Mouse (Mus musculus) CH12.LX (cell line): ENCODE measurements around the gene Sort1. TPM values are rescaled to one million over a fixed set of nuclear protein-coding genes. Genes with fewer than 3 reads are reported as not detected.

Experiments
- DNase-seq: peaks from one replicate; pipeline ENCODE4 v3.0.0-alpha.2; 2013; ENCODE audit errors: extremely low read depth
- H3K27ac ChIP-seq: 2 replicates; pipeline ENCODE4 v1.5.1; 2012; ENCODE audit warnings: low read depth, mild to moderate bottlenecking, control low read depth, moderate library complexity; ENCODE audit not compliant: insufficient read depth
- H3K27me3 ChIP-seq: replicated peaks from 2 replicates; pipeline ENCODE3; 2012; ENCODE audit warnings: inconsistent platforms
- H3K36me3 ChIP-seq, 2 experiments: replicated peaks in 1 of 2; 2 replicates each; pipeline versions ENCODE3 to v1.6.1; 2012; ENCODE audit warnings: inconsistent platforms in 1 of 2, low read length in 1 of 2, mild to moderate bottlenecking in 1 of 2, mixed read lengths in 1 of 2, moderate library complexity in 1 of 2; ENCODE audit not compliant: control insufficient read depth in 1 of 2, insufficient read depth in 1 of 2
- H3K4me1 ChIP-seq, 2 experiments: 2 replicates each; pipeline ENCODE4 v1.6.1; 2012; ENCODE audit warnings: inconsistent platforms in 1 of 2, moderate library complexity in 1 of 2; ENCODE audit not compliant: insufficient read depth in 2 of 2, control insufficient read depth in 1 of 2
- H3K4me2 ChIP-seq: 2 replicates; pipeline ENCODE4 v1.6.1; 2012; ENCODE audit warnings: low read depth, mild to moderate bottlenecking, control low read depth; ENCODE audit not compliant: poor library complexity, insufficient read depth, severe bottlenecking
- H3K4me3 ChIP-seq, 3 experiments: fragments of 150-350 bp in 1 of 3; sonication (generic) in 1 of 3; replicated peaks in 1 of 3; 2 replicates each; pipeline versions ENCODE3 to v1.5.1; 2011 to 2012; ENCODE audit warnings: low read depth in 2 of 3, low read length in 2 of 3, mild to moderate bottlenecking in 2 of 3, moderate library complexity in 2 of 3, control low read depth in 1 of 3, improper control_type of control experiment in 1 of 3, inconsistent platforms in 1 of 3, mixed read lengths in 1 of 3; ENCODE audit not compliant: poor library complexity in 1 of 3
- H3K79me2 ChIP-seq: replicated peaks from 2 replicates; pipeline ENCODE4 v1.6.1; 2012; ENCODE audit warnings: mild to moderate bottlenecking, moderate library complexity; ENCODE audit not compliant: control insufficient read depth, poor library complexity, insufficient read depth, severe bottlenecking; ENCODE audit errors: extremely low read depth
- H3K9ac ChIP-seq: 2 replicates; pipeline ENCODE4 v1.6.1; 2012; ENCODE audit warnings: low read depth, mild to moderate bottlenecking, control low read depth, moderate library complexity; ENCODE audit not compliant: insufficient read depth
- H3K9me3 ChIP-seq: replicated peaks from 2 replicates; pipeline ENCODE3; 2012; ENCODE audit warnings: low read length, inconsistent platforms, mixed read lengths
- CTCF ChIP-seq, 2 experiments: IDR thresholded peaks in 1 of 2; conservative IDR thresholded peaks in 1 of 2; 2 replicates each; pipeline ENCODE4 v1.5.1; 2011 to 2012; ENCODE audit warnings: low read depth in 2 of 2, low read length in 2 of 2, improper control_type of control experiment in 1 of 2, inconsistent platforms in 1 of 2, mild to moderate bottlenecking in 1 of 2, moderate library complexity in 1 of 2
- E2F4 ChIP-seq: IDR thresholded peaks from 2 replicates; pipeline ENCODE4 v1.6.1; 2011; ENCODE audit warnings: low read depth, low read length, improper control_type of control experiment; ENCODE audit not compliant: insufficient replicate concordance
- EP300 ChIP-seq: IDR thresholded peaks from 2 replicates; pipeline ENCODE4 v1.6.1; 2011; ENCODE audit warnings: low read length, improper control_type of control experiment
- ETS1 ChIP-seq: conservative IDR thresholded peaks from 2 replicates; pipeline ENCODE4 v1.6.1; 2012; ENCODE audit warnings: low read depth, mild to moderate bottlenecking, inconsistent platforms, low read length, improper control_type of control experiment, moderate library complexity
- MAZ ChIP-seq: IDR thresholded peaks from 2 replicates; pipeline ENCODE4 v1.6.1; 2012; ENCODE audit warnings: low read depth, mild to moderate bottlenecking, inconsistent platforms, low read length, improper control_type of control experiment, moderate library complexity
- MXI1 ChIP-seq: IDR thresholded peaks from 2 replicates; pipeline ENCODE4 v1.6.1; 2011; ENCODE audit warnings: mild to moderate bottlenecking, low read depth, low read length, improper control_type of control experiment
- NRF1 ChIP-seq: IDR thresholded peaks from 2 replicates; pipeline ENCODE4 v1.6.1; 2014; ENCODE audit warnings: low read depth, mild to moderate bottlenecking, inconsistent platforms, low read length, improper control_type of control experiment, moderate library complexity
- PAX5 ChIP-seq: IDR thresholded peaks from 2 replicates; pipeline ENCODE4 v1.6.1; 2012; ENCODE audit warnings: low read length, inconsistent platforms, mixed read lengths
- POLR2AphosphoS2 ChIP-seq: IDR thresholded peaks from 2 replicates; pipeline ENCODE4 v1.6.1; 2011; ENCODE audit warnings: low read depth, low read length, improper control_type of control experiment
- RCOR1 ChIP-seq: conservative IDR thresholded peaks from 2 replicates; pipeline ENCODE4 v1.6.1; 2012; ENCODE audit warnings: low read depth, mild to moderate bottlenecking, inconsistent platforms, low read length, improper control_type of control experiment
- SIN3A ChIP-seq: IDR thresholded peaks from 2 replicates; pipeline ENCODE4 v1.6.1; 2012; ENCODE audit warnings: low read length, improper control_type of control experiment, inconsistent platforms
- SMC3 ChIP-seq: IDR thresholded peaks from 2 replicates; pipeline ENCODE4 v1.6.1; 2011; ENCODE audit warnings: low read depth, low read length, improper control_type of control experiment
- TBP ChIP-seq: conservative IDR thresholded peaks from 2 replicates; pipeline ENCODE4 v1.6.1; 2011; ENCODE audit warnings: low read depth, low read length, improper control_type of control experiment
- USF1 ChIP-seq: IDR thresholded peaks from 2 replicates; pipeline ENCODE4 v1.6.1; 2014; ENCODE audit warnings: low read depth, mild to moderate bottlenecking, inconsistent platforms, low read length, improper control_type of control experiment
- USF2 ChIP-seq: conservative IDR thresholded peaks from 2 replicates; pipeline ENCODE4 v1.6.1; 2011; ENCODE audit warnings: low read depth, low read length, improper control_type of control experiment
- ZC3H11A ChIP-seq: IDR thresholded peaks from 2 replicates; pipeline ENCODE4 v1.6.1; 2012; ENCODE audit warnings: low read depth, mild to moderate bottlenecking, inconsistent platforms, low read length, improper control_type of control experiment
- ZKSCAN1 ChIP-seq: IDR thresholded peaks from 2 replicates; pipeline ENCODE4 v1.6.1; 2012; ENCODE audit warnings: low read depth, inconsistent platforms, low read length, improper control_type of control experiment, borderline replicate concordance
- dilution Hi-C: fragments of 300-500 bp; cut with MboI; formaldehyde crosslinking; loops from 2 replicates; pipeline ENCODE4 v1.14.3; 2020; ENCODE audit warnings: low sequenced_read_pairs; ENCODE audit not compliant: extremely low pct_unique_long_range_greater_than_20kb, extremely low pct_ligation_motif_present
- in situ Hi-C: fragments of 300-500 bp; cut with MboI; formaldehyde crosslinking; loops from 3 replicates; pipeline ENCODE4 v1.14.3; 2019; ENCODE audit warnings: low sequenced_read_pairs, low pct_ligation_motif_present, low pct_unique_long_range_greater_than_20kb, mixed read lengths
- polyA plus RNA-seq: library from polyadenylated mRNA; unstranded; fragments of >175 nt; gene quantifications from 2 replicates; pipeline ENCODE4 v1.2.1, GENCODE M21; 2012; ENCODE audit warnings: low read depth; ENCODE audit not compliant: insufficient read length
- total RNA-seq, 2 experiments: library from RNA; depleted of rRNA; stranded (reverse); fragments of 300-350 nt in 1 of 2; fragments of >200 nt in 1 of 2; gene quantifications; 2 replicates each; pipeline ENCODE4 v1.2.3; 2012 to 2014

The Sort1 gene
- total and polyA plus RNA-seq, 3 experiments: 0.15 to 1.2 (median 0.90) TPM

GRCm38 (mm10) chr3:108306387-108306786 lies 22.5 kb downstream of the Sort1 start:
- dilution Hi-C loops: no loop called here
- no peaks in the 10 kb centered on the region for H3K79me2 ChIP-seq
- H3K4me1 ChIP-seq: peaks cover 0 to 4% of the 10 kb centered on the region in 2 experiments; a peak in 2 of 4 replicates

GRCm38 (mm10) chr3:108307485-108307884 lies 23.6 kb downstream of the Sort1 start:
- no peak for TF ChIP-seq NRF1
- Histone ChIP-seq H3K4me1 (peaks cover 0 to 4% of the 10 kb centered on the region in 2 experiments; a peak in 2 of 4 replicates), H3K79me2 (no peaks in the 10 kb centered on the region), H3K4me3 (no peak overlapping the region), H3K27me3 (no peaks in the 10 kb centered on the region), H3K9me3 (no peaks in the 10 kb centered on the region), H3K4me2 (no peak overlapping the region), H3K36me3 (no peaks in the 10 kb centered on the region), H3K27ac (no peak overlapping the region), H3K9ac (no peak overlapping the region)
- dilution Hi-C loops: no loop called here
- in situ Hi-C loops: no loop called here
- no peak for DNase-seq

More at GRCm38 (mm10) chr3:108306387-108306786, 22.5 kb downstream of the Sort1 start:
- DNase-seq: no peak
- TF ChIP-seq ZC3H11A (no peak), USF1 (no peak), E2F4 (no peak), CTCF (conservative IDR thresholded peaks at IDR 0.05 in 1 of 2, IDR thresholded peaks at IDR 0.05 in 1 of 2; ENCODE audit: low read depth in 2 of 2, low read length in 2 of 2) (no peak), USF2 (no peak), POLR2AphosphoS2 (no peak), EP300 (no peak), PAX5 (no peak), NRF1 (no peak), SIN3A (no peak), MXI1 (no peak), ETS1 (no peak), ZKSCAN1 (no peak), SMC3 (no peak), RCOR1 (no peak), MAZ (no peak)
- H3K9me3 ChIP-seq: no peaks in the 10 kb centered on the region
- no peak overlapping the region for H3K4me3 ChIP-seq
- H3K27me3 ChIP-seq: no peaks in the 10 kb centered on the region
- no peak overlapping the region for H3K4me2 ChIP-seq
- H3K36me3 ChIP-seq: no peaks in the 10 kb centered on the region
- in situ Hi-C loops: no loop called here
- H3K9ac ChIP-seq: no peak overlapping the region
- no peak overlapping the region for H3K27ac ChIP-seq

GRCm38 (mm10) chr3:108310921-108311341 lies 27.0 kb downstream of the Sort1 start:
- Histone ChIP-seq H3K4me2 (no peak overlapping the region), H3K9me3 (no peaks in the 10 kb centered on the region), H3K27ac (no peak overlapping the region), H3K27me3 (no peaks in the 10 kb centered on the region), H3K79me2 (no peaks in the 10 kb centered on the region), H3K4me1 (peaks cover 0 to 11% of the 10 kb centered on the region in 2 experiments; a peak in 1 of 4 replicates), H3K9ac (no peak overlapping the region), H3K4me3 (no peak overlapping the region), H3K36me3 (no peaks in the 10 kb centered on the region)
- no peak for TF ChIP-seq USF1
- no peak for TF ChIP-seq TBP
- dilution Hi-C loops (no loop called here), in situ Hi-C loops (no loop called here)
- no peak for DNase-seq
